Mouse (Mus musculus) heart, embryonic 12.5 days (tissue): ENCODE results near the gene Bach1. TPM values are rescaled to one million over a fixed set of nuclear protein-coding genes. Genes with fewer than 3 reads are reported as not detected.
A peak's percentile ranks its signal among the peaks of the same experiment; 100 is the strongest.

Experiments used
- ATAC-seq: fragments of 200-750 bp; cut with Nextera tagmentation; 2 replicates; pipeline ENCODE4 v1.8.0; 2017; ENCODE audit warnings: moderate TSS enrichment, moderate library complexity; ENCODE audit not compliant: insufficient number of reproducible peaks, low FRiP score
- H3K27ac ChIP-seq: fragments of 300-500 bp; sonication (generic); 2 replicates; pipeline ENCODE4 v1.5.1; 2016; ENCODE audit warnings: mild to moderate bottlenecking, moderate library complexity; ENCODE audit not compliant: poor library complexity, severe bottlenecking
- H3K27me3 ChIP-seq: fragments of 300-500 bp; sonication (generic); replicated peaks from 2 replicates; pipeline ENCODE4 v1.6.1; 2016; ENCODE audit warnings: mild to moderate bottlenecking, moderate library complexity
- H3K36me3 ChIP-seq: fragments of 300-500 bp; sonication (generic); 2 replicates; pipeline ENCODE4 v1.6.1; 2016; ENCODE audit warnings: mild to moderate bottlenecking, moderate library complexity
- H3K4me1 ChIP-seq: fragments of 300-500 bp; sonication (generic); replicated peaks from 2 replicates; pipeline ENCODE4 v1.6.1; 2016; ENCODE audit warnings: mild to moderate bottlenecking
- H3K4me2 ChIP-seq: fragments of 300-500 bp; sonication (generic); 2 replicates; pipeline ENCODE4 v1.6.1; 2016; ENCODE audit warnings: mild to moderate bottlenecking, moderate library complexity
- H3K4me3 ChIP-seq: fragments of 300-500 bp; sonication (generic); 2 replicates; pipeline ENCODE4 v1.5.1; 2016; ENCODE audit warnings: mild to moderate bottlenecking
- H3K9ac ChIP-seq: fragments of 300-500 bp; sonication (generic); 2 replicates; pipeline ENCODE4 v1.6.1; 2016; ENCODE audit warnings: mild to moderate bottlenecking, moderate library complexity
- H3K9me3 ChIP-seq: fragments of 300-500 bp; sonication (generic); replicated peaks from 2 replicates; pipeline ENCODE4 v1.6.1; 2016; ENCODE audit warnings: mild to moderate bottlenecking, moderate library complexity
- WGBS: fragments of 180-500 bp; shearing (Covaris S2); methylation state at CpG from one replicate; pipeline ENCODE4 v1.1.7; 2016; 5-methylcytosine and 5-hydroxymethylcytosine counted together
- polyA plus RNA-seq: library from polyadenylated mRNA; unstranded; fragments of >200 nt; fragmentation: Nextera tagmentation; extraction: Ambion mirVana; gene quantifications from 2 replicates; pipeline ENCODE4 v1.2.1, GENCODE M21; 2016

The Bach1 gene
- polyA plus RNA-seq, 1 experiment from 2014 or later: 9.6 TPM

DNA sequence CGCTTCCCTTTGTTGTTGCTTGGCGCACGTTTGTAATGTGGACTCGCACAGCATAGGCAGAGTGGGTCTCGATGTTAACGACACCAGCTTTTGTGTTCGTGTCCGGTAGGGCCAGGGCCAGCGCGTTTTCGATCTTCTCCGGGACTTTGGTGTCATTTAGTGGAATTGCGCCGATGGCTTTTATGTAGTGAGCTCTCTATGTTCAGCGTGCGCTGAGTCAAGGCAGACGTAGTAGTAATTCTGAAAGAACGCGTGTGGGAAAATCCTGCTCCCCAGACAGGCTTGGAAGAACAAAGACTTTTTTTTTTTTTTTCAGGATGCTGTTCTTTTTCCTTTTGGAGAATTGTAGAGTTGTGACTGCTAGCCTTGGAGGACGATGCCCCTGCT lies 554 bp downstream of the Bach1 start:
- H3K4me3 ChIP-seq: peak overlapping the region; percentile 83
- H3K4me1 ChIP-seq: peaks cover 42% of the 10 kb centered on the region
- H3K36me3 ChIP-seq: no peaks in the 10 kb centered on the region
- H3K9ac ChIP-seq: peak overlapping the region; percentile 91
- ATAC-seq: peak; percentile 9
- WGBS: under 1% methylated on average over 20 of the region's 20 CpGs
- H3K27me3 ChIP-seq: no peaks in the 10 kb centered on the region
- peak overlapping the region; percentile 84 for H3K4me2 ChIP-seq
- H3K9me3 ChIP-seq: no peaks in the 10 kb centered on the region
- H3K27ac ChIP-seq: peak overlapping the region; percentile 92

- Histone ChIP-seq H3K9ac (peak overlapping the region; percentile 91), H3K36me3 (no peaks in the 10 kb centered on the region), H3K27me3 (no peaks in the 10 kb centered on the region), H3K9me3 (no peaks in the 10 kb centered on the region), H3K4me1 (peaks cover 48% of the 10 kb centered on the region), H3K4me2 (peak overlapping the region; percentile 84), H3K4me3 (peak overlapping the region; percentile 83), H3K27ac (peak overlapping the region; percentile 92)
- WGBS: under 1% methylated on average over 20 of the region's 20 CpGs
- peak; percentile 58 for ATAC-seq
Measured at GRCm38 (mm10) chr16:87699693-87700394, 1.1 kb downstream of the Bach1 start.

GRCm38 (mm10) chr16:87700395-87700765 lies 1.6 kb downstream of the Bach1 start:
- Histone ChIP-seq H3K27me3 (no peaks in the 10 kb centered on the region), H3K4me2 (peak overlapping the region; percentile 84), H3K9me3 (no peaks in the 10 kb centered on the region), H3K4me3 (peak overlapping the region; percentile 83), H3K27ac (peak overlapping the region; percentile 92), H3K9ac (peak overlapping the region; percentile 91), H3K36me3 (no peaks in the 10 kb centered on the region), H3K4me1 (peaks cover 49% of the 10 kb centered on the region)
- ATAC-seq: no peak
- 26% methylated on average over 3 of the region's 3 CpGs for WGBS

DNA sequence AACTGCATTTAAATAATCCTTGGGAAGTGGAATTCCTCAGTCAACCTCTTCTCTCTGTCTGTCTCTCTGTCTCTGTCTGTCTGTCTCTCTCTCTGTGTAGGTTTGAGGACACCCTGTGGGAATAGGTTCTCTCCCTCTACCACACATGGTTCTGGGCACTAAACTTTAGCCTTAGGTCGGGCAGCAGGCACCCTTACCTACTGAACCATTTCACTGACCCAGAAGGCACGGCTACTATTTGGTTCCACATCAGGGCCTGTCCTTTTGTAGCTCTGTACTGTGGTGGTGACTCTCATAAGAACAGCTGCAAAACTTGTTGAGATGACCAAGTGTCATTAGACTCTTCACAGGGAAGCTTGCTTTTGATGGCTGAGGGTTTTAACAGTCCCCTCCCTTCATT lies 3.1 kb downstream of the Bach1 start:
- WGBS: 80% methylated on average over 2 of the region's 2 CpGs
- H3K9ac ChIP-seq: no peak overlapping the region
- H3K4me2 ChIP-seq: no peak overlapping the region
- H3K27ac ChIP-seq: no peak overlapping the region
- no peaks in the 10 kb centered on the region for H3K27me3 ChIP-seq
- ATAC-seq: no peak
- H3K9me3 ChIP-seq: no peaks in the 10 kb centered on the region
- H3K4me3 ChIP-seq: no peak overlapping the region
- H3K4me1 ChIP-seq: peaks cover 64% of the 10 kb centered on the region
- H3K36me3 ChIP-seq: no peaks in the 10 kb centered on the region

- peaks cover 64% of the 10 kb centered on the region for H3K4me1 ChIP-seq
- no peak overlapping the region for H3K27ac ChIP-seq
- ATAC-seq: no peak
- H3K36me3 ChIP-seq: no peaks in the 10 kb centered on the region
- no peaks in the 10 kb centered on the region for H3K27me3 ChIP-seq
- 91% methylated on average over 5 of the region's 5 CpGs for WGBS
- no peaks in the 10 kb centered on the region for H3K9me3 ChIP-seq
- H3K4me2 ChIP-seq: no peak overlapping the region
- no peak overlapping the region for H3K4me3 ChIP-seq
- H3K9ac ChIP-seq: no peak overlapping the region
Measured at GRCm38 (mm10) chr16:87702881-87703280, 4.1 kb downstream of the Bach1 start.

DNA sequence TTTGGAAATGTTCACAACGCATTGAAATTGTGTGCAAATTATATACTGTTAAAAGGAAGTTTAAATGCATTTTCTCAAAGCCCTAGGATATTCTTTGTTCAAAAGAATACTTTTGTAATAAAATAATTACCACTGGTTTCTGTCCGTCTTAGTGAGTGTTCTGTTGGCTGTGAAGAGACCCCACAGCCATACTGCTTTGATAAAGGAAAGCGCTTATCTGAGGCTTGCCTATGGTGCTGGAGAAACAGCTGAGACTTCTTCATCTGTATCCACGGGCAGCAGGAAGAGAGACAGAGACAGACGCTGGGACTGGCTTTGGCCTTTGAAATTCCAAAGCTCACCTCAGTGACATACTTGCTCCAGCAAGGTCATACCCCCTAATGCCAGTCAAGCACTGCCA lies 5.5 kb downstream of the Bach1 start:
- H3K4me1 ChIP-seq: peaks cover 71% of the 10 kb centered on the region

GRCm38 (mm10) chr16:87705892-87706589 lies 7.3 kb downstream of the Bach1 start:
- no peaks in the 10 kb centered on the region for H3K27me3 ChIP-seq
- H3K27ac ChIP-seq: peak overlapping the region; percentile 17; the same call in 1 of the 2 replicates
- 14% methylated on average over 19 of the region's 19 CpGs for WGBS
- ATAC-seq: peak; percentile 73
- H3K4me2 ChIP-seq: peak overlapping the region; percentile 56
- peak overlapping the region; percentile 8 for H3K4me3 ChIP-seq
- H3K4me1 ChIP-seq: peaks cover 60% of the 10 kb centered on the region
- 0 out of 2 replicates have a peak overlapping the region, but pooled peaks have one; percentile 32 for H3K9ac ChIP-seq
- no peaks in the 10 kb centered on the region for H3K36me3 ChIP-seq
- H3K9me3 ChIP-seq: no peaks in the 10 kb centered on the region

More for the DNA sequence above, 5.5 kb downstream of the Bach1 start:
- no peaks in the 10 kb centered on the region for H3K27me3 ChIP-seq
- 0 out of 2 replicates have a peak overlapping the region, but pooled peaks have one; percentile 18 for H3K4me2 ChIP-seq
- H3K9me3 ChIP-seq: no peaks in the 10 kb centered on the region
- 44% methylated on average over 5 of the region's 5 CpGs for WGBS
- no peak overlapping the region for H3K4me3 ChIP-seq
- no peak overlapping the region for H3K9ac ChIP-seq
- H3K36me3 ChIP-seq: no peaks in the 10 kb centered on the region
- H3K27ac ChIP-seq: no peak overlapping the region
- ATAC-seq: no peak

GRCm38 (mm10) chr16:87707335-87707734 lies 8.6 kb downstream of the Bach1 start:
- H3K4me3 ChIP-seq: no peak overlapping the region
- ATAC-seq: no peak
- H3K27me3 ChIP-seq: no peaks in the 10 kb centered on the region
- H3K4me2 ChIP-seq: no peak overlapping the region
- H3K9ac ChIP-seq: no peak overlapping the region
- no peaks in the 10 kb centered on the region for H3K9me3 ChIP-seq
- no peak overlapping the region for H3K27ac ChIP-seq
- H3K36me3 ChIP-seq: no peaks in the 10 kb centered on the region
- 41% methylated on average over 4 of the region's 4 CpGs for WGBS
- peaks cover 60% of the 10 kb centered on the region for H3K4me1 ChIP-seq

DNA sequence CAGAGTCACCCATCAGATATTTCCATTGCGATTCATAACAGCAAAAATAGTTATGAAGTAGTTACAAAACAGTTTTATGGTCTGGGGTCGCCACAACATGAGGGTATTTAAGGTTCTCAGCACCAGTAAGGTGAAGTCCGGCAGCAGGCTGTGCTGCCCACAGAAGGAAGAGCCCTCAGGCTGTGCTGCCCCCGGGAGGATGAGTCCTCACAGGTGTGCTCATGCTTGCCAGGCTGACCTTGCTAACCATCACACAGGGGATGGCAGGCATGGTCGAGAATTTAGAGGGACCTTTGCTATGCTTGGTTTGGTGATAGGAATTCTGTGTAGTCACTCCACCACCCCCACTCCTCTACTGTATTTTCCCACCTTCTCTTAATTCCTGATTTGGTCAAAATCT lies 9.8 kb downstream of the Bach1 start:
- peaks cover 60% of the 10 kb centered on the region for H3K4me1 ChIP-seq
- no peak overlapping the region for H3K9ac ChIP-seq
- no peak overlapping the region for H3K27ac ChIP-seq
- no peaks in the 10 kb centered on the region for H3K27me3 ChIP-seq
- H3K36me3 ChIP-seq: no peaks in the 10 kb centered on the region
- H3K4me2 ChIP-seq: no peak overlapping the region
- no peak overlapping the region for H3K4me3 ChIP-seq
- ATAC-seq: no peak
- no peaks in the 10 kb centered on the region for H3K9me3 ChIP-seq
- 61% methylated on average over 5 of the region's 5 CpGs for WGBS

DNA sequence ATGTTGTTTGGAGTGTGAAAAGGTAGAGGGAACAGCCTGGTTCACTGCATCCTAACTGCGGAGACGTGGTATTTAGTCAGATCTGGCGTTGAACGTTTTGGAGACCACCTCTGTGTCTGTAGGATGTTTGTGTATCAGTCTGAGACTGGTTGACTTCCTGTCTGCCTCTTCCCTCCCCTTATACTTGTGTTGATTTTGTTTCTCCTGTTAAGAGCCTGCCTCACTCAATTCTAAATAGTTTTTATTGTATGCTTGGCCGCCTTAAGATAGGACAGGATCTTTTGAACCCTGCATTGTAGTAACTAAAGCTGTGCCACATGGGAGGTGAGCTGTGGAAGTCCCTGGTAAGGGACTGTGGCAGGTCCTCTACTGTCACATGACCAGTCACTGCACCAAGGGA lies 10.4 kb downstream of the Bach1 start:
- H3K4me1 ChIP-seq: peaks cover 58% of the 10 kb centered on the region

DNA sequence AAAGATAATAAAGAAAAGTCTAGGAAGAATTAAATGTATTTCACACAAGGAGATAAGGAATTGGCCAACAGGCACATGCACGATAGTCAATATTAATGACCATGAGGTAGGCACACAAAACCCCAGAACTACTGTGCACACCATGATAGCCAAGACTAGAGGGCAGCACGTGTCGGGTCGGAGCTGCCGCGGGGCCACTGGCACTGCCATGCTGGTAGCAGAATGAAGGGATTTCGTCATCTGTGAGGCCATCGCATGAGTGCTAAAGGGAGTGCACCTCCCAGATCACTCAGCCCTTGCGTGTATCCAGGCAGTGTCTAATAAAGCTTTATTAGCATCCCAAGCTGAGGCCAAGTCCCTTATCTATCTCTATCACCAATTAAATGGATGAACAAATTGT lies 11.2 kb downstream of the Bach1 start:
- WGBS: 96% methylated on average over 9 of the region's 9 CpGs

More for the DNA sequence above, 10.4 kb downstream of the Bach1 start:
- no peaks in the 10 kb centered on the region for H3K9me3 ChIP-seq
- no peak overlapping the region for H3K9ac ChIP-seq
- H3K36me3 ChIP-seq: no peaks in the 10 kb centered on the region
- H3K4me2 ChIP-seq: no peak overlapping the region
- no peak overlapping the region for H3K27ac ChIP-seq
- H3K27me3 ChIP-seq: no peaks in the 10 kb centered on the region
- ATAC-seq: no peak
- WGBS: 34% methylated on average over 5 of the region's 5 CpGs
- no peak overlapping the region for H3K4me3 ChIP-seq

More for the DNA sequence above, 11.2 kb downstream of the Bach1 start:
- no peak overlapping the region for H3K4me3 ChIP-seq
- peaks cover 59% of the 10 kb centered on the region for H3K4me1 ChIP-seq
- H3K27me3 ChIP-seq: no peaks in the 10 kb centered on the region
- H3K4me2 ChIP-seq: no peak overlapping the region
- no peaks in the 10 kb centered on the region for H3K36me3 ChIP-seq
- H3K9ac ChIP-seq: no peak overlapping the region
- H3K27ac ChIP-seq: no peak overlapping the region
- no peaks in the 10 kb centered on the region for H3K9me3 ChIP-seq
- ATAC-seq: no peak
